Mouse (Mus musculus) intestine, postnatal 0 days (tissue): ENCODE measurements around the gene Mapk10. TPM values are rescaled to one million over a fixed set of nuclear protein-coding genes. Genes with fewer than 3 reads are reported as not detected.

Source experiments
- ATAC-seq: fragments of 200-750 bp; cut with Nextera tagmentation; 2 replicates; pipeline ENCODE4 v1.8.0; 2017; ENCODE audit warnings: mild to moderate bottlenecking, moderate TSS enrichment, moderate library complexity
- H3K27ac ChIP-seq: fragments of 300-500 bp; sonication (generic); 2 replicates; pipeline ENCODE4 v1.5.1; 2014; ENCODE audit warnings: mild to moderate bottlenecking, low read depth, low read length, moderate library complexity
- H3K27me3 ChIP-seq: fragments of 300-500 bp; sonication (generic); replicated peaks from 2 replicates; pipeline ENCODE4 v1.6.1; 2014; ENCODE audit warnings: low read length, mixed read lengths; ENCODE audit not compliant: control insufficient read depth, insufficient read depth
- H3K36me3 ChIP-seq: fragments of 300-500 bp; sonication (generic); 2 replicates; pipeline ENCODE4 v1.6.1; 2014; ENCODE audit warnings: mild to moderate bottlenecking, moderate library complexity; ENCODE audit not compliant: control insufficient read depth, insufficient read depth
- H3K4me1 ChIP-seq: fragments of 300-500 bp; sonication (generic); replicated peaks from 2 replicates; pipeline ENCODE4 v1.6.1; 2014; ENCODE audit warnings: antibody characterized with exemption, low read length, mixed read lengths; ENCODE audit not compliant: control insufficient read depth, insufficient read depth
- H3K4me2 ChIP-seq: fragments of 300-500 bp; sonication (generic); replicated peaks from 2 replicates; pipeline ENCODE4 v1.6.1; 2014; ENCODE audit warnings: low read depth, mild to moderate bottlenecking, moderate library complexity
- H3K4me3 ChIP-seq: fragments of 300-500 bp; sonication (generic); 2 replicates; pipeline ENCODE4 v1.5.1; 2014; ENCODE audit warnings: low read depth, low read length
- H3K9ac ChIP-seq: fragments of 300-500 bp; sonication (generic); 2 replicates; pipeline ENCODE4 v1.6.1; 2014; ENCODE audit warnings: mild to moderate bottlenecking, low read depth, low read length
- H3K9me3 ChIP-seq: fragments of 300-500 bp; sonication (generic); 2 replicates; pipeline ENCODE4 v1.6.1; 2016; ENCODE audit warnings: mixed run types; ENCODE audit not compliant: control insufficient read depth
- CTCF ChIP-seq: sonication (generic); IDR thresholded peaks from 2 replicates; pipeline ENCODE4 v1.5.1; 2016; ENCODE audit warnings: low read depth, mild to moderate bottlenecking, control low read depth, antibody characterized with exemption, moderate library complexity
- WGBS: fragments of 180-500 bp; shearing (Covaris S2); extraction: QIAGEN DNeasy Blood & Tissue Kit; methylation state at CpG from one replicate; pipeline ENCODE4 v1.1.7; 2014; 5-methylcytosine and 5-hydroxymethylcytosine counted together
- polyA plus RNA-seq: library from polyadenylated mRNA; unstranded; fragments of >200 nt; fragmentation: Nextera tagmentation; extraction: Ambion mirVana; gene quantifications from 2 replicates; pipeline ENCODE4 v1.2.1, GENCODE M21; 2015

Gene Mapk10
- polyA plus RNA-seq, 1 experiment from 2014 or later: 3.7 TPM

DNA sequence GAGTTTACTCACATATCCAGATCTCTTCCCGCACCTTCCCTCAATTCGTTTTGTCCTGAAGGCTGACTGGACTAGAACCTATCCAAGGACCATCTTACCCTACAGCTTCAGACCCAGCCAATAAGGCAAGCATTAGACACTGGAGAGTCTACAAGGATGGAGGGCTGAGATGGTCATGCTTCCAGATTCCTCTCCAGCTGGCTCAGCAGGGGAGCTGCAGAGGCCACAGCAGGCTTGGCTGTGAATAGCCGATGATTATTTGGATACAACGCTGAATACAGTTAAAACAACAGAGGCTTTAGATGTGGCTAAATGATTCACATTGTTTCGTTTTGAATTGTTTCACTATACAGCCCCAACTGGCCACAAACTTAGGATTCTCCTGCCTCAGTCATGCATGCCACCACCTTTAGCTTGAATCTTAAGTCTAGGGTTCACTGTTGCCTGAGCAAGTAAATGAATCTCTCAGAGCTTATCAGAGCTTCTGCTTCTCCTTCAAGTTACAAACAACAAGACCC lies 108.2 kb downstream of the Mapk10 start:
- no peak for ATAC-seq
- H3K4me3 ChIP-seq: no peak overlapping the region
- H3K9me3 ChIP-seq: no peaks in the 10 kb centered on the region
- H3K36me3 ChIP-seq: no peaks in the 10 kb centered on the region
- no peak overlapping the region for H3K9ac ChIP-seq
- H3K27me3 ChIP-seq: no peaks in the 10 kb centered on the region
- H3K4me1 ChIP-seq: no peaks in the 10 kb centered on the region
- TF ChIP-seq CTCF: no peak
- H3K27ac ChIP-seq: no peak overlapping the region
- no peak overlapping the region for H3K4me2 ChIP-seq
- 81% methylated on average over 5 of the region's 5 CpGs for WGBS

- Histone ChIP-seq H3K27me3 (no peaks in the 10 kb centered on the region), H3K36me3 (no peaks in the 10 kb centered on the region), H3K27ac (no peak overlapping the region), H3K4me2 (no peak overlapping the region), H3K4me1 (no peaks in the 10 kb centered on the region), H3K9me3 (no peaks in the 10 kb centered on the region), H3K4me3 (no peak overlapping the region), H3K9ac (no peak overlapping the region)
- TF ChIP-seq CTCF: no peak
- ATAC-seq: no peak
- 69% methylated on average over 1 of the region's 1 CpGs for WGBS
Observed at GRCm38 (mm10) chr5:103102176-103102575, 109.0 kb downstream of the Mapk10 start.

- Histone ChIP-seq H3K27ac (no peak overlapping the region), H3K4me3 (no peak overlapping the region), H3K36me3 (no peaks in the 10 kb centered on the region), H3K9me3 (no peaks in the 10 kb centered on the region), H3K27me3 (no peaks in the 10 kb centered on the region), H3K4me1 (no peaks in the 10 kb centered on the region), H3K9ac (no peak overlapping the region), H3K4me2 (no peak overlapping the region)
- no peak for TF ChIP-seq CTCF
- no peak for ATAC-seq
- 79% methylated on average over 2 of the region's 2 CpGs for WGBS
Observed at GRCm38 (mm10) chr5:103094166-103094565, 117.0 kb downstream of the Mapk10 start.

GRCm38 (mm10) chr5:103085844-103086243 lies 125.3 kb downstream of the Mapk10 start:
- Histone ChIP-seq H3K9me3 (no peaks in the 10 kb centered on the region), H3K27me3 (no peaks in the 10 kb centered on the region), H3K9ac (no peak overlapping the region), H3K27ac (no peak overlapping the region), H3K4me3 (no peak overlapping the region), H3K4me2 (no peak overlapping the region), H3K36me3 (no peaks in the 10 kb centered on the region), H3K4me1 (no peaks in the 10 kb centered on the region)
- no peak for ATAC-seq
- WGBS: 81% methylated on average over 2 of the region's 2 CpGs
- no peak for TF ChIP-seq CTCF

DNA sequence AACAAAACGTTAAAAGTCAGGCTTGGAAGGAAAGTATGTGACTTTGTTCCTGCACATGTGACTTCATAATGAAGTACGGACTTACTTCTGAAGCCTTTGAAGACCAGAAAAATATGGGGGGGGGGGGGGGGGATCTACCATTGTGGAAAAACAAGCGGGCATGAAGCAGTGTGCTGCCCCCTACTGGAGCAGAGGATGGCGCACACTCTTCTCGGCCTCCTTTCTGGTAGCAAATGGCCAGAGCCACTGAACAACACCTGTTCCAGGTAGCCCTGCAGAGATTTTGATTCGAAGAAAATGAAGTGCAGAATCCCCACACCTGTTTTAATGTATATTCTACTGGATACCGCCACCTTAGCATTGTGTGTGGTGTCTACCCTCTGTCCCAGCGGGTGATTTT lies 135.7 kb downstream of the Mapk10 start:
- no peak overlapping the region for H3K4me3 ChIP-seq
- no peaks in the 10 kb centered on the region for H3K9me3 ChIP-seq
- WGBS: 68% methylated on average over 8 of the region's 8 CpGs
- H3K4me2 ChIP-seq: no peak overlapping the region
- H3K27me3 ChIP-seq: no peaks in the 10 kb centered on the region
- 0 out of 2 replicates have a peak, but pooled peaks have one; percentile 4 for TF ChIP-seq CTCF
- ATAC-seq: no peak
- no peak overlapping the region for H3K9ac ChIP-seq
- H3K36me3 ChIP-seq: no peaks in the 10 kb centered on the region
- no peak overlapping the region for H3K27ac ChIP-seq
- H3K4me1 ChIP-seq: no peaks in the 10 kb centered on the region

DNA sequence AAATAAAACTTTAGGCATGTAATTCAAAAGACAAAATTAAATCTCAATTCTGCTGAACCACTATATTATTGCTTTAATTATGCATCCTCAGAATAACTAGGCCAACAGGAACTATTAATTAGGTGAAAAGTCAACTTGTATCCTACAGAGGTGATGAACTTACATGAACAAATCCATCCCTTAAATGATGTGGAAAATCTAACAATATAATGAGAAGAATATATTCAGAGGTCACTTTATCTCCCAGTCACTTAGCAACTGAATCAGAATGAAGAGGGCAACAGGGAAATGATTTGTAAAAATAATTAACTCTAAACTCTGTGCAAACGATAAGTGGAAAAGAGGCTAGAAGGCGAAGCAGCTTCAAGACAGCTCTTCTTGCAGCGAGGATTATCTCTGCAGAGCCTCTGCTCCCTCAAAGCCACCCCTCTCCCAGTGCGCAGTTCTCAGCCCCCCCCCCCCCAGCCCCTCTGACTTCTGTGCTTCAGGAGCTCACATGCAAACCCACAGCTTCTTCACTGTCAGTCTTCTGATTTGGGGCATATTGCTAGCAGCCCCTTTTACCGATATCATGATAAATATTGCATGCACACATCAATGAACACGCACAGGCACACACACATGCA lies 138.8 kb downstream of the Mapk10 start:
- Histone ChIP-seq H3K9ac (no peak overlapping the region), H3K4me3 (no peak overlapping the region), H3K27ac (no peak overlapping the region), H3K4me2 (no peak overlapping the region), H3K27me3 (no peaks in the 10 kb centered on the region), H3K9me3 (no peaks in the 10 kb centered on the region), H3K4me1 (no peaks in the 10 kb centered on the region), H3K36me3 (no peaks in the 10 kb centered on the region)
- no peak for ATAC-seq
- TF ChIP-seq CTCF: no peak
- WGBS: 56% methylated on average over 6 of the region's 6 CpGs
